25 mouse cellular contexts compared by ENCODE assay signal in the genomic region with DNA sequence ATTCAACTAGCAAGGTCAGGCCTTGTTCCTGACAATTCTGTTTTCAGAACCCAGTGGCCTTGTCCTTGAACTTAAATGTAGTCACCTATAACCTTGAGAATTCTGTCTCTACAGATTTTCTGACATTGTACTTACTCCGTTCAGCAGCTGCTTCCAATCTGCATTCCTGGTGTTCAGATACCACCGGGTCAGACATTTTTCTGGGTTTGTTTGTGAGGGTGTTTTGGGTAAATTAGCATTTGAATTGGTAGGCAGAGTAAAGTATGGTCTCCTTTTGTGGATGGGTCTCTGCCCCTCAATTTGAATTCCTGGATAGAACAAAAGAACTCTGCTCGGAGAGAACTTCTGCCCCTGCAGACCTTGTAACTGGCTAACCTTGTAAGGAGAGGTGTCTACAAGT. TPM values are rescaled to one million over a fixed set of nuclear protein-coding genes. Genes with fewer than 3 reads are reported as not detected.
DNase-seq lines count a peak whose midpoint lies in the region; ATAC-seq and TF ChIP-seq lines count a peak whose summit lies in the region.
"Had no signal": no experiment of that assay in that cellular context is flagged by ENCODE, and none has a peak within 500 bp of the region (broad histone marks: within the 10 kb centered on the region; RNA-seq: fewer than 3 reads in every experiment).

No protein-coding gene starts in this region.

- no peak for TF ChIP-seq CTCF in ES-Bruce4 (IDR thresholded peaks at IDR 0.05; ENCODE audit: low read depth, low read length)

- no peak overlapping the region for H3K9ac ChIP-seq in forebrain, embryonic 11.5 days (ENCODE audit: low read length)
- no peak overlapping the region for H3K9ac ChIP-seq in forebrain, embryonic 12.5 days
- H3K9ac ChIP-seq in ES-Bruce4 (ENCODE audit: low read depth, poor library complexity, severe bottlenecking) = no peak overlapping the region
- H3K9ac ChIP-seq: forebrain, embryonic 15.5 days; hindbrain, embryonic 15.5 days had no signal

- DNase-seq in forebrain, embryonic 11.5 days (ENCODE audit: low spot score) = no peak
- DNase-seq in Muller cell, postnatal 12 days (ENCODE audit: inconsistent ontology term) = peak; percentile 4
- peak; percentile 3 for DNase-seq in mesoderm, embryonic 11.5 days (ENCODE audit: low read depth, low spot score)
- no peak for DNase-seq in adrenal gland, postnatal 36 days
- DNase-seq in urinary bladder, postnatal 14 days (ENCODE audit: low spot score) = no peak
- DNase-seq: adrenal gland, postnatal 14 days; cerebellum, adult 2 months; gastrocnemius, postnatal 10 days; heart, adult 18-20 months; heart, postnatal 10 days; kidney, adult 8-10 months had no signal

- no peak for TF ChIP-seq POLR2A in ES-Bruce4 (IDR thresholded peaks at IDR 0.05; ENCODE audit: insufficient read depth, low read length)

- H3K27me3 ChIP-seq in forebrain, embryonic 11.5 days (ENCODE audit: control insufficient read depth, insufficient read depth, low read length) = no peaks in the 10 kb centered on the region
- no peaks in the 10 kb centered on the region for H3K27me3 ChIP-seq in forebrain, embryonic 12.5 days
- H3K27me3 ChIP-seq in ES-Bruce4 (ENCODE audit: control insufficient read depth, insufficient read depth, low read length, poor library complexity, severe bottlenecking) = no peaks in the 10 kb centered on the region
- H3K27me3 ChIP-seq: CH12.LX; forebrain, embryonic 15.5 days; hindbrain, embryonic 15.5 days had no signal

- peak; percentile 68; the same call in 1 of the 2 replicates for TF ChIP-seq EP300 in ES-Bruce4 (IDR thresholded peaks at IDR 0.05; ENCODE audit: insufficient read depth, low read depth, low read length)

- 17% methylated on average over 3 of the region's 3 CpGs for WGBS in forebrain, embryonic 11.5 days
- WGBS in forebrain, embryonic 12.5 days = 6% methylated on average over 3 of the region's 3 CpGs

- no peak overlapping the region for H3K4me2 ChIP-seq in forebrain, embryonic 11.5 days (ENCODE audit: low read depth, low read length, severe bottlenecking)
- no peak overlapping the region for H3K4me2 ChIP-seq in forebrain, embryonic 12.5 days
- H3K4me2 ChIP-seq: forebrain, embryonic 15.5 days; hindbrain, embryonic 15.5 days had no signal

- ATAC-seq in forebrain, embryonic 11.5 days (replicated peaks; ENCODE audit: low FRiP score) = peak; percentile 21; the same call in 1 of the 2 replicates
- no peak for ATAC-seq in forebrain, embryonic 12.5 days (ENCODE audit: low FRiP score)
- ATAC-seq: activated CD4-positive, CD25-positive, alpha-beta regulatory T cell, adult 4 months; forebrain, embryonic 15.5 days; intestine, postnatal 0 days had no signal

- H3K4me3 ChIP-seq in forebrain, embryonic 11.5 days (ENCODE audit: low read depth, low read length) = no peak overlapping the region
- H3K4me3 ChIP-seq in forebrain, embryonic 12.5 days (replicated peaks) = no peak overlapping the region
- H3K4me3 ChIP-seq in ES-Bruce4 (ENCODE audit: low read depth, low read length) = no peak overlapping the region
- H3K4me3 ChIP-seq: embryonic facial prominence, embryonic 10.5 days; forebrain, embryonic 15.5 days; heart, embryonic 10.5 days; hindbrain, embryonic 15.5 days had no signal

- no peaks in the 10 kb centered on the region for H3K36me3 ChIP-seq in forebrain, embryonic 11.5 days (ENCODE audit: control insufficient read depth, insufficient read depth, low read length)
- H3K36me3 ChIP-seq in forebrain, embryonic 12.5 days (replicated peaks) = no peaks in the 10 kb centered on the region
- H3K36me3 ChIP-seq in ES-Bruce4 (ENCODE audit: control insufficient read depth, insufficient read depth, low read length, poor library complexity, severe bottlenecking) = no peaks in the 10 kb centered on the region; the same call in 1 of the 2 replicates
- H3K36me3 ChIP-seq: embryonic facial prominence, embryonic 10.5 days; forebrain, embryonic 15.5 days; heart, embryonic 10.5 days; hindbrain, embryonic 15.5 days had no signal

- no peaks in the 10 kb centered on the region for H3K4me1 ChIP-seq in forebrain, embryonic 11.5 days (replicated peaks; ENCODE audit: control insufficient read depth, insufficient read depth, low read length)
- H3K4me1 ChIP-seq in forebrain, embryonic 12.5 days = peaks cover 3% of the 10 kb centered on the region; the same call in 1 of the 2 replicates
- no peaks in the 10 kb centered on the region for H3K4me1 ChIP-seq in ES-Bruce4 (ENCODE audit: control insufficient read depth, insufficient read depth, low read length)
- H3K4me1 ChIP-seq: embryonic facial prominence, embryonic 10.5 days; forebrain, embryonic 15.5 days; heart, embryonic 10.5 days; hindbrain, embryonic 15.5 days had no signal

- no peaks in the 10 kb centered on the region for H3K9me3 ChIP-seq in forebrain, embryonic 11.5 days (ENCODE audit: control insufficient read depth, low read length)
- H3K9me3 ChIP-seq in forebrain, embryonic 12.5 days = no peaks in the 10 kb centered on the region
- H3K9me3 ChIP-seq in ES-Bruce4 (replicated peaks; ENCODE audit: control insufficient read depth, insufficient read depth, low read length, poor library complexity, severe bottlenecking) = no peaks in the 10 kb centered on the region
- H3K9me3 ChIP-seq: embryonic facial prominence, embryonic 10.5 days; forebrain, embryonic 15.5 days; heart, embryonic 10.5 days; hindbrain, embryonic 15.5 days had no signal

- H3K27ac ChIP-seq in forebrain, embryonic 11.5 days (ENCODE audit: low read depth, low read length) = no peak overlapping the region
- H3K27ac ChIP-seq in forebrain, embryonic 12.5 days = no peak overlapping the region
- peak overlapping the region; percentile 91 for H3K27ac ChIP-seq in ES-Bruce4 (ENCODE audit: insufficient read depth, low read length)
- H3K27ac ChIP-seq: embryonic facial prominence, embryonic 10.5 days; forebrain, embryonic 15.5 days; heart, embryonic 10.5 days; hindbrain, embryonic 15.5 days had no signal

RNA-seq across cellular contexts. Expression of gene Rbmxl2, which starts 27.6 kb away (rescaled TPM):
- polyA plus RNA-seq in forebrain, embryonic 11.5 days (2014; fragmentation: Nextera tagmentation; extraction: Ambion mirVana) = not detected in 2 replicates
- not detected in 2 replicates for polyA plus RNA-seq in forebrain, embryonic 12.5 days (2016; fragmentation: Nextera tagmentation; extraction: Ambion mirVana)
- 19.3 and 27.3 TPM in 2 replicates for polyA plus RNA-seq in ES-Bruce4 (2011; ENCODE audit: insufficient read depth, insufficient read length, low read depth, missing spikeins)
- not detected for total RNA-seq in adrenal gland, postnatal 36 days (2021)
- total RNA-seq: adrenal gland, adult 18-20 months; adrenal gland, postnatal 14 days; CH12.LX; gastrocnemius, postnatal 10 days; gastrocnemius, postnatal 4 days; heart, adult 18-20 months; hematopoietic stem cell, adult 5-6 weeks had no signal
- polyA plus RNA-seq: activated CD4-positive, CD25-positive, alpha-beta regulatory T cell, adult 4 months; cerebellum, adult 2 months; embryonic facial prominence, embryonic 10.5 days; embryonic facial prominence, embryonic 14.5 days; forebrain, embryonic 15.5 days; heart, embryonic 10.5 days; heart, embryonic 14.5 days; hindbrain, embryonic 15.5 days; intestine, postnatal 0 days had no signal

Comparison
In these comparisons a context has a peak if more than half of its experiments do, and no peak if none do; other contexts are left out.
1. DNase-seq: peak in Muller cell, postnatal 12 days (single experiment) and mesoderm, embryonic 11.5 days (single experiment); none in forebrain, embryonic 11.5 days (single experiment), adrenal gland, postnatal 36 days (0 of 2) and urinary bladder, postnatal 14 days (single experiment).
2. RNA of gene Rbmxl2, which starts 27.6 kb away (polyA plus RNA-seq): 19.3 to 27.3 TPM in ES-Bruce4; not detected in forebrain, embryonic 11.5 days and not detected in forebrain, embryonic 12.5 days; every median in the first group is over 10 times any median in the second.